Mouse (Mus musculus) embryo, embryonic 9.5 days (tissue): Measurements from ENCODE around the gene Agfg2.

ENCODE experiments used
- DNase-seq: peaks from one replicate; pipeline ENCODE4 v3.0.0-alpha.2; 2017; ENCODE audit errors: extremely low spot score

Agfg2 gene

DNA sequence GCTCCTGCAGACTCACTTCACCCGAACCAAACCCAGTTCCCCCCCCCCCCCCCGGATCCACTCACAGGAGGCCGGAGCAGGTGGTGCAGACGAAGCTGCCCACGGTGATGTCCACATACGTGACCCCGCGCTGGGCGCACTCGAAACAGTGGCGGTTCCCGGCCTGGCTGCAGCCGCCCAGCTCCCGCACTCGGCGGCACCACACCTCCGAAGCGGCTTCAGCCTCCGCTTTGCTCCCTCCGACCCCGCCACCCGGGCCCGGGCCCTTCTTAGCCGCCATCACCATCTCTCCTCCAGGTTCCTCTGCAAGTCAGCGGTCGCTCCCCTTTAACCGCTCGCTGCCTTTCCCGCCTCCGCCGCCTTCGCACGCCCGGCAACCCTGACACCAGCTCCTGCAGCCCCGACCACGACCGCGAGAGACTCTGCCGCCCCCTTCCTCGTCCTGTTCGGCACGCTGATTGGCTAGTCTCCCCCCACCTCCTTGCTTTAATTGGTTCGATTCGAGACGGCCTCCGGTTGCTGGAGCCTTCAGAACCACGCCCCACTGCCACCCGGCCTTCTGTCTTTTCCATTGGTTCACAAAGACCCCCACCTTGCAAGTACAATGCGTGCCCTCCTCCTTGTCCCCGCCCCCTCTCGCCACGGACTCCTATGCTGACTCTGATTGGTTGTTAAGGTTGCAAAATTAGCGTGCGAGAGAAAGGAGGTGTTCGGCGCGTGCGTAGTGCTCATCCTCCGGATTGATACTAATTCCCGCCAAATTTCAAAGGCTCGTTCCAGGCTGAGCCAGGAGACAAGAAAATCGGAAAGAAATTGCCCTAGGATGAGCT, at the start of gene Agfg2:
Agfg2 (minus strand) TSS at position 433 of the 830 bp plus-strand sequence.
- peak; percentile 98 for DNase-seq

DNA sequence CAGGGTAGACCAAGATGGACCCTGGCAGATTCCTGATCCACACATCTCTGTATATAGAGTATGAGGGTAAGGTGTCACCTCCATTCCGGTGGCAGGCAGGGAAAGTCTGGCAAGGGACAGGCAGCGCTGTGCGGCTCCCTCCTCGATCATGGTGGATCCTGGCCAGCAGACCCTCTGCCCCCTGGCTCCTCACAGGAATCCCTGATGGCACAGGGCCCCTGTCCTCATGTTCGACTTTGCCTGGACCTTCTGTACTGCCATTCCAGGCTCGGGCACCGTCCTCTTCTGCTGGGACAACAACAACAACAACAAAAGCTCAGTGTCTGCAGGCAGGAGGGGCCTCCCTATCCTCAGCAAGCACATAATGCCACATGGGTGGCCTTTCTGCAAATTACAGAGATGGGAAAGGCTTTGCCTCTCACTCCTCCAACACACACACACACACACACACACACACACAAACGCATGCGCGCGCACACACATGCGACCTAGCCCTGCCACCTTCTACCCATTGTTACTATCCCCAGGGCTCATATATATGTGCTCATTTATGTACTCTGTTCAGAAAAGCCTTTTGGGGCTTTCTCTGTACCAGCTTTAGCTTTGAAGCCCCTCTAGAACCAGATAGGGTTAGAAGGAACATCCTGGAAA, 49.2 kb upstream of the Agfg2 start:
- DNase-seq: no peak

DNA sequence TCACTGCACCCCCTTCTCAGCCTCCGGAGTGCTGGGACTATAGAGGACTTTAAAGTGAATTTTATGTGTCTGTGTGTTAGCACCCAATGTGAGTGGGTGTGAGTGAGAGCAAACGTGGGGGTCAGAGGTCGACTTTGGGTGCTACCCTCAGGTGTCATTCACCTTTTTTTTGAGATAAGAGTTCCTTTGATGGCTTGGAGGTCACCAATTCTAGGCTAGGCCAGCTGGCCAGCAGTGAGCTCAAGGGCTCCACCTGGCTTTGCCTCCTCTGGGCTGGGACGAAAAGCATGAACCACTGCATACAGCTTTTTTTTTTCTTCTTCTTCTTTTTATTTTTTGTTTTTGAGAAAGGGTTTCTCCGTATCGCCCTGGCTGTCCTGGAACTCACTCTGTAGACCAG, 42.2 kb upstream of the Agfg2 start:
- no peak for DNase-seq

DNA sequence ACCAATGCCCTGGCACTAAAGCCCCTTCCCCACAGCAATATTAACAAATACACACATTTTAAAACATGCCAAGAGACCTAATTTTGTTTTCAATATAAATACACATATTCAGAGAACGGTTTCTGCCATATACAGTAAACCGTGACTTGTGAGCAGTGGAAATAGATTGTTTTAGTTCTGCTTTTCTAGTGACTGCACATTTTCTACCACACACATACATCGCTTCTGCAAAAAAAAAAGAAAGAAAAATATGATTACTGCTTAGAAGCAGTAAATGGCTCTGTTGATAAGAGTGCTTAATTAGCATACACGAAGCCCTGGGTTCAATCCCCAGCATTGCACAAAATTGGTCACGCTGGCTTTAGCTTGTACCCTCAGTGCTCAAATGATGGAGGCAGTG, 39.3 kb upstream of the Agfg2 start:
- no peak for DNase-seq

DNA sequence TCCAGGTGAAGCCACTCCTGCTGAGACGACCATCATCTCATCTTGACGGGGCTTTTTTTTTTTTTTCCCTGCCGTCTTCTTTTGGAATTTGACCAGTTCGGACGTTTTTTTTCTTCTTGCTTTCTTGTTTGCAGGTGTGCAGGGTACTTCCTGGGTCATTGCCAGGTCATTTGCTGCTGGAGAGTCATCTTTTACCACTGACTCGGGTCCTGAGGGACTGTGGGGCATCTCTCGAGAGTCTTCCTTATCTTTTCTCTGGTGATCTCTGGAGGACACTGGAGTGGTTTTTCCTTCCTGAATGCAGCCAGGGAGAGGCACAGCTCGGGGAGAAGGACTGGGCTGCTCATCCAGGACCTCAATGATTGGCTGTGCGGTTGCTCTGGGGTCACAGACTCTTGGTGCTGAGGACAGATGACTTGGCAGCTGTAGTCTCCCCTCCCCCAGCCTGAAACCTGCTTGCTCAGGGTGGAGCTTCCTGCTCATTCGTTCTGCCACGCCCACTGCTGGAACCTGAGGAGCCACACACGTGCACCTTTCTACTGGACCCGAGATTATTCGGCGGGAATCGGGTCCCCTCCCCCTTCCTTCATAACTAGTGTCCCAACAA, 36.1 kb upstream of the Agfg2 start:
- peak; percentile 42 for DNase-seq

DNA sequence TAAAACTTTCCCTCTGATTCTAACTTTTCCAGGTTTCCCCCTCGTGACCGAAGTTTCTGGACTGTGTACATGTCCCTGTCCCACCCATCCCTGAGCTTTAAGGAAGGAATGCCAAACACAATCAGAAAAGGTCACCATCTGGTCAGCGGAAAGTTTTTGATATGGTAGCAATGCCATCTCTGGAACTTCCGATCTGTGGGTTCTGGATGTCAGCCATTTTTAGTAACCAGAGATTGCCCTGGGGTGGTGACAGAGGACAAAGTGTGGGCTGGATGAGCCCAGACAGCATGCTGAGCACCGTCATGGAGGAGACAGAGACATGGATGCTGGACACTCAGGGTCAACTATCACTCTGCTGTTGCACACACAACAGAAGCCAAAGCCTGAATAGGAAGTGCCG, 34.6 kb upstream of the Agfg2 start:
- DNase-seq: no peak

DNA sequence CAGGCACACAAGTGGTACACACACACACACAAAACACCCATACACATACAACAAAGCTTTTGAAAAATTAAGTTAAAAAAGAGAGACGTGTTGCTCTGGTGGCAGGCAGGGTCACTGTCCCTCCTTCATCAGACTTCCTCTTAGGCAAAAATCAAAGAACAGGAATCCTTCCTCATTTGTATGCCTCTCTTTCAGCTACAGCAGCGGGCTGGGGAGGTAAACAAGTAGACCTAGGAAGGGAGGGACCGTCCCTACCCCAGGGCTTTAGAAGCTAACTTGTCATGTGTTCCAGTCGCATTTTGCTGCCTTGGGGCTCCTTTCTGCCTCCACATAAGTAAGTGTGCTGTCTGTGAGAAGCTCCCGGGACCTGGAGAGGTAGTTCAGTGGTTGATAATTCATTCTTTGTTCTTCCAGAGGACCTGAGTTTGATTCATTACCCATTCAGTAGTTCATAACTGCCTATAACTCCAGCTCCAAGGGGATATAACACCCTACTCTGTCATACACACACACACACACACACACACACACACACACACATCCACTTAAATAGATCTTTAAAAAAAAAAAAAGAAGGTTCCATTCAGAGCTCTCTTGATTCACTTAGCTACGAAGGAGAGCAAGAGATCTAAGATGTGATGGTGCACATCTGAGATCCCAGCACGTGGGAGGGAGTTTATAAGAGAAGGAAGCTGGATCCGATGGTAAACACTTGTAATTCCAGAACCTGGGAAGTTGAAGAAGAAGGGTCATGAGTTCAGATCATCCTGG, 33.7 kb upstream of the Agfg2 start:
- DNase-seq: no peak

DNA sequence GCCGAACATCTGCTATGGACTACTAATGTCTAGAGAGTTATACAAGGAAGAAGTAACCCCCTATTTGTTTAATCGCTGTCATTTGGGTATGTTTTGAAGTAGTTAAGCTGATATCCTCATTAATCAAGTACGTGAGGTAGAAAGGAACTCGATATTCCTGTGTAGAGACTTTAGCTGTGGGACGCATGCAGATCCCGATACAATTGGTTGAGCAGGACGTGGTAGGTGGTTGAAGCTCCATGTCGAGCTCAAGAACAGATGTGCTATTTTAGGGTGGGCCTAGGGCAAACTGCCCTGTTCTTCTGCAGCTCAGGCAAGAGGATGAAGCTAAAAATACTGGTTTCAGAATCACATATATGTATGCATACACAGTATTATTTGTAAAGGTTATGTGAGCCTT, 31.2 kb upstream of the Agfg2 start:
- no peak for DNase-seq

DNA sequence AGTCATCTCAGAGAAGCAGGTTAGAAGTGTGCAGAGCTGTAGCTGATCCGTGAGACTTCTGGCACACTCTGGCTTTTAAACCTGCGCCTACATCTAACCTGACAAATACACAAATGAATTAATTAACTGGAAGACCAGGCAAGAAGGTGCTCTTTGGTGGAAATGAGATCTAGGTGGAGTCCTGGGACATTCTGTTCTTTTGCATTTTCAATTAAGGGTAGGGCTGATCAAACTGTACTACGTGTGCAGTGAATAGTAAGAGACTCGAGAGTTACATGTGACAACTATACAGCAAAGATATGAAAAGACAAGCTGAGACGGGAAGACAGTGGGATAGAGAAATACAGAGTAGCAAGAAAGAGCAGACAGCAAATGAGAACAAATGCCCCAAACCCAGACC, 28.9 kb upstream of the Agfg2 start:
- no peak for DNase-seq

DNA sequence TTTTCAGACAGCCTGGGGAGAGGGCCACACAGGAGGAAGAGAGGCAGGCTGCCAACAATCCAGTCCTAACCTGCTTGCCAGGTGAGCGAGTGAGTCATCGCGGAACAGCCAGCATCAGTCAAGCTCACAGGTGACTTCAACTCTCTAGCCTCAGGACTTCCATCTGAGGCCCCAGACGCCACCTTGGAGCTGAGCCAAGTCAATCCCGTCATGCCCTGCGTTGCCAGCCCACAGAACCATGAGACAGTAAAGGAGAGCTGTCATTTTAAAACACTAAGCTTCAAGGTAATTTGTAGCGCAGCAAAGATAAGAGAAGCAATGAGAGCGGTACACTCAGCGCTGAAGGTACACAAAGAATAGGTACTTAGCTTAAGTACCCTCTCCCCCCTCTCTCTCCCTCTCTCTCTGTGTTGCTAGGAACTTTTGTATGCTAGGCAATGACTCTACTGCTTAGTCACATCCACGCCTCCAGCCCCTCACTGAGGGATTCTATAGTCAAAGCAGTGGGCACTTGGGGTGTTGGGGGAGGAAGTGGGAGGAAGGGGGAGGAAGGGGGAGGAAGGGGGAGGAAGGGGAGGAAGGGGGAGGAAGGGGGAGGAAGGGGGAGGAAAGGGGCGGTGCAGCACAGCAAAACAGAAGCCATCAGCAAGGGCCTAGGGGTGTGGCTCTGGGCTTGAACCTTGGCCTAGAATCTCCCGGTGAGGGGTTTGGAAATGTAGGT, 22.5 kb upstream of the Agfg2 start:
- no peak for DNase-seq

DNA sequence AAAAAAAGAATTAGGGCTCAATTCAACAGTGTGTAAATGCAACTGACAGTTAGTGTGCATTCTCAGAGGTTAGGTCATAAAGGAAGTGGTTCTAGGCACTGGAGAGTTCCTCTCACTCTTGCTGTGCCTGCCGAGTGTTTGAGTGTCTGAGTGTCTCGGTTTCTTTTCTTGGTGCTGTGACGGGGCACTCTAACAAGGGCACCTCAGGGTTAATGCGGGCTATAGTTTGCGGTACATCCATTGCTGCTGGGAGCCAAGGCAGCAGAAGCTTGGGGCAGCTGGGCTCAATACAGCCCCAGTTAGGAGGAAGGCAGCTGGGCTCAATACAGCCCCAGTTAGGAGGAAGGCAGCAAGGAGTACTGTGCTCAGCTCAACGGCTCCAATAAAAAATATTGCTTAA, 20.7 kb upstream of the Agfg2 start:
- no peak for DNase-seq

DNA sequence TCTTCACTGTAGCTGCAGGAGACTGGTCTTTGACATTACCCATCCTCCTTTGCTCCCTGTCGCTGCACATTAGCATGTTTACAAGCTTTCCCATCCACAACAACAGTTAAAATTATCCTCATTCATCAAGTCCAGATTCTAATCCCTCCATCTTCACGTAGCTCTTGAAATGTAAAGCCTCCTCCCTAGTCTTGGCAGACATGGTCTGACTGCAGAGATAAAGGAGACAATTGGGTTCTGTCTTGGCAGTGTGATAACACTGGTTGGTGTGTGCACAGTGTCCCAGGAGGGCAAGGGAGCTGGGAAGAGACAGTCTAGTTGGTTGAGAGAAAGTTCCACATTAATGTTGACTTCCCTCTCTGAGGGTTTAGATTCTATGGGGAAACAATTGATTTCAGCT, 15.3 kb upstream of the Agfg2 start:
- no peak for DNase-seq

DNA sequence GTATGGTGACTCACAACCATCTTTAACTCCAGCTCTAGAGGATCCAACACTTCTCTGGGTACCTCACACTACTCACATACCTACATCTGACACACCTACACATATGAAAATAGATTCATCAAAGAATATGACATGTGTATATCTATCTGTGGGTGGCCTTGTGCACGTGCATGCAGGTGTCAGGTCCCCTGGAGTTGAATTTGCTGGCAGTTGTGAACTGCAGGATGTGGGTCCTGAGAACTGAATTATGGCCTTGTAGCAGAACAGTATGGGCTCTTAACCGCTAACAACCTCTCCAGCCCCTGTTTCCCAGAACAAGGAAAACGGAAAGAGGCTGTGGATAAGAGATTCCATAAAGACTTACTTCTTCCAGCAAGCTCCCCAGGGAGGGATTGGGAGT, 14.6 kb upstream of the Agfg2 start:
- DNase-seq: no peak

DNA sequence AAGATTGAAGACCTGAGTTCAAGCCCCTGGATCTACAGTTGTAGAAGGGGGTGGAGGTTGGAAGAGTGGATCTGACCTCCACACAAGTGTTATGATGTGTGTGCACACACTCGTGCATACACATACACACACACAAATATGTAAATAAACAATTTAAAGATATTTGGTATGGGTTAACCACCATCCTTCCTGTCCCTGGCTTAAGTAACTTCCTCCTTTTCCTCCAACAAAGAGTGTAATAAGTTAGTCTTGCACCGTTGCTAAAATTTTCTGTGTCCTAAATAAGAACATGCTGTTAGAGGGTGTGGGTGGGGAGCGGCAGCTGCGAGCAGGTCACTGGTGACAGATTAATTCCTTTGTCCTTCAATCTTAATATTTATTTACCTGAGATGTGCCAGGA, 11.4 kb upstream of the Agfg2 start:
- DNase-seq: no peak

DNA sequence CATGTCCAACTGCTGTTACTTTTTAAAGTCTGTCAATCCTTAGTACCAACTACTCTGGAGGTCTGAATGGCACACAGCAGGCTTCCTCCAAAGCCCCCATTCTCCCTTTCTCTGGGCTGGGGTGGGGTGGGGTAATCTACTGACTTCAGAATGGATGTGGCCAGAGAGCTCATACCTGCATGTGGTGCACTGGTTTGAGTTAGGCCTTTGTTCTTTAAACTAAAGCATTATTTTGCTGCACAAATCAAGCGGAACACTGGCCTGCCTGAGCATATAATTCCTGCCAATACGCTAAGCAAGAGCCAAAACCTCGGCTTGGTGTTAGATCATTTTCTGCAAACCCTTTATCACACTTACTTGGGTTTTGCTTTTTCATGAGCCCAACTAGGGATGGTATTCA, 10.3 kb upstream of the Agfg2 start:
- no peak for DNase-seq

DNA sequence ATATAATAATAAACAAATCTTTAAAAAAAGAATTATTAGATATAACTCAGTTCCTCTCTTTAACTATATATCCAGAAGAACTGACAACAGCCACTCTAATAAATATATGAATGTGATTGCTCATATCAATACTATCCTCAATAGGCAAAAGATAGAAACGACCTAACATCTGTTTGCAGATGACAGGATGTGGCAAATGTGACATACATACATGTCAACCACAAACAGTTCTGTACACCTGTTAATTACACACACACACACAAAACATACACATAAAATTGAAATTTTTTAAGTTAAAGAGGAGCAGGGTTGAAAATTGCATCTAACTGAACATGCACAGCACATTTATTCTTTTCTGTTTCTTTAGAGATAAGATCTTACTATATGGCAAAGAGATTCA, 7.4 kb upstream of the Agfg2 start:
- DNase-seq: no peak

DNA sequence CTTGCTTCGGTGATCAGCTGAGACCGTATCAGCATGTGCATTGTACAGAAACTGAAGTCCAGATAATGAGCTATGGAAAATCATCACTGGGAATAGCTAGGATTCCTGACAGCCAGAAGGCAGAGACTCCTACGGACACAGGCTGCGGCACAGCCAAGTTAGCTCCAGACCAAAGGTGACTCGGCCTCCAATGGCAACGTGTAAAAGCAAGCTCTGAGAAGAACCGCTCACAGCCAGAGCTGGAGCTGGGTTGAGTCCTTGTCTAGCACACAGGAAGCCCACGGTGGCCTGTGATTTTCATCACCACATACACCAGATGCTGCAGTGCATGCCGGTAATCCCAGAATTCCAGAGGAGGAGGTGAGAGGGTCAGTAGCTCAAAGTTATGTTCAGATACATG, 6.0 kb upstream of the Agfg2 start:
- no peak for DNase-seq

DNA sequence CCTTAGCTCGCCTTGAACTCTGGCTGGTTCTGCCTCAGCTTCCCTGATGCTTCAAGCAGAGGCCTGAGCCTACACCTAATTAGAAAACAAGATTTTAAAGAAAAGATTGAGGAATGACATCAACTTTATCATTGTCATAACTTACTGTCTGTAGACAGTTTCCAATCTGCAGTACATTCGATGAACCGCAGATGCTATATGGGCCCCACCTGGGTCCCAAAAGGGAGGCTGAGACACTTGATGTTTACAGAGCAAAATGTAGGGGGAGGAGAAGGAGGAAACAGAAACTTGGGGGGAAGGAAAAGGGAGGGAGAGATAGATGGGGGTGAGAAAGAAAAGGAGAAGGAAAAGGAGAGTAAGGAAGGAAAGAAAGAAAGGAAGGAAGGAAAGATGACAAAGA, 5.4 kb upstream of the Agfg2 start:
- DNase-seq: no peak

DNA sequence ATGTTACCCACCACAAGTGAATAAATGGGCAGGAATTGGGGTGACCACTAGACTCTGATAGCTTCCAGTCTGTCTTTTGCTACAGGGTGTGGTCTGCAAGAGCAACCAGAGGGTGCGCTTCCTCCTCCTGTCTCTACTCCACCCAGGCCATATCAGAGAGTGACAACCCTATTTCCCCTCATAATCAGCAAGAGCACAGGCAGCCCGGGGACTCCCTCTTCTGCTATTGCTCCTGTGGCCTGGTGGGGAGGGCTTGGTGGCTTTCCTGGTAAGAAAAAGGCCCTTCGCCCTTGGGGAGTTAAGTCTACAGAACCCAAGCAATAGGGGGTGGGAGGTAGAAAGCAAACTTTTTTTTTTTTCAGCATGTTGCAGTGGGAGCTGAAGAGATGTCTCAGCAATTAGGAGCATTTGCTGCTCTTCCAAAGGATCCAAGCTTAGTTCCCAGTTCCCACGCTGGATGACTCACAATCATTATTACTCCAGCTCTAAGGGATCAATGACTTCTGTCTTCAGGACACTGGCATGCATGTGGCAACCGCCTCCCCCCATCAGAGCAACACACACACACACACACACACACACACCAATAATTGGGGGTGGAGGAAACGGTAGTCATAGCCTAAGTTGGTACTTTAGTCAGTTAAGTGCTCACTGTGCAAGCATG, 1.7 kb upstream of the Agfg2 start:
- DNase-seq: no peak

DNA sequence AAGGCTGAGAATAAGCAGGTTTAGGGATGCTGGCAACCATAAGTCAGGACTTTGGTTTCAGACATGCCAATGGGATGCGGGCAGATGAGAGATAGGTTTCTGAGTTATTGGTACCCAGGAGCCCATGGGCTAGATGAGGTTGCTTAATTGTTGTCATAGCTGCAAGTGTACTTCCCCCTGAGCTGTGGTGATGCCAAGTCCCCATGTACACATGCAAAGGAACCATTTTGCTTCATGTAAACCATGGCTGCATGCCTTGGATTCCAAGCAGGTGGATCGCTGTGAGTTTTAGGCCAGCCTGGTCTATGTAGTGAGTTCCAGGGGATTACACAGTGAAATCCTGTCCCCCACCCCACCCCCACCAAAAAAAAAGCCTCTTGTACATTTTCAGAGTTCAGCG, 1.1 kb upstream of the Agfg2 start:
- no peak for DNase-seq
